Mouse (Mus musculus): ENCODE data around the gene Slc50a1. TPM values are rescaled to one million over a fixed set of nuclear protein-coding genes. Genes with fewer than 3 reads are reported as not detected.
A peak's percentile ranks its signal among the peaks of the same experiment; 100 is the strongest.

The Slc50a1 gene
- polyA plus RNA-seq, 1 experiment from 2014 or later, result 38.4 TPM

DNA sequence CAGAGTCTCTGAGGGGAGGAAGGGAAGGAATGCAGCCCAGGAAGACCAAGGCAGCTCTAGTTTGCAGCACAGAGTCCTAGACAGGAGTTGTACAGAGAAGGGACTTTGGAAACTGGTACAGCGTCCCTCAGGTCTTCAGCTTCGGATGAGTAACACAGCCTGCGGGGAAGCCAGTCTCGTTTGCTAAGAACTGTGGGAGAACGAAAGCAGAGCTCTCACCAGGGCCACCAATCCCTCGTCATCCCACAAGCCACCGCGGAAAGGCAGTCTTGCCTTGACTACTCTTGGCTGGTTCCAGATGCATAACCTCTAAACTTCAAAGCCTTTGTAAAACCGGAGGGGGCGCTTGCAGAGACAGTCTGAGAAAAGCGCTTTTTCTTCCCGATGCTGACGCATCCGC is 29.1 kb upstream of the Slc50a1 start:
- Histone ChIP-seq H3K27me3 (replicated peaks; ENCODE audit: control insufficient read depth, insufficient read depth, low read length) (0 out of 2 replicates have a peak, but pooled peaks cover 2% of the 10 kb centered on the region), H3K4me3 (ENCODE audit: low read depth, low read length) (0 out of 2 replicates have a peak overlapping the region, but pooled peaks have one; percentile 6), H3K4me2 (ENCODE audit: low read length) (peak overlapping the region; percentile 37), H3K27ac (ENCODE audit: low read depth, low read length) (no peak overlapping the region), H3K4me1 (ENCODE audit: control insufficient read depth, insufficient read depth, low read length) (no peaks in the 10 kb centered on the region), H3K36me3 (ENCODE audit: control insufficient read depth, insufficient read depth, low read length) (no peaks in the 10 kb centered on the region), H3K9me3 (replicated peaks; ENCODE audit: control insufficient read depth, low read length) (no peaks in the 10 kb centered on the region), H3K9ac (ENCODE audit: low read length) (peak overlapping the region; percentile 29; the same call in 1 of the 2 replicates)
- WGBS, result 11% methylated on average over 14 of the region's 14 CpGs
- DNase-seq (ENCODE audit: low spot score), result peak; percentile 46
- ATAC-seq, result no peak

DNA sequence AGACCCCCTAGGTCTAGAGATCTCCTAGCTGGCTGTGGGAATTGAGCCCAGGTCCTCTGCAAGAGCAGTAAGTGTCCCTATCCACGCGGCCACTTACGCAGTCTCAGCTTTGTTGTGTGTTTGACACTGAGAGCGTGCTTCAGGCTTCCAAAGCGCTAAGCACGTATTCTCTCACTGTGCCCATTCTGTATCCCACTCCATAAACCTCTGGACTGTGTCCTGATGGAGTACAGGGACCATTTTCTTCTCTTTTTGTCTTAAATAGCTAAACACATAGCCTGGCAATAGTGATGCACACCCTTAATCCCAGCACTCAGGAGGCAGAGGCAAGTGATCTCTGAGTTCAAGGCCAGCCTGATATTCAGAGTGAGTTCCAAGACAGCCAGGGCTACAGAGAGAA is 28.5 kb upstream of the Slc50a1 start:
- Histone ChIP-seq H3K9me3 (replicated peaks; ENCODE audit: control insufficient read depth, low read length) (no peaks in the 10 kb centered on the region), H3K27me3 (replicated peaks; ENCODE audit: control insufficient read depth, insufficient read depth, low read length) (0 out of 2 replicates have a peak, but pooled peaks cover 2% of the 10 kb centered on the region), H3K36me3 (ENCODE audit: control insufficient read depth, insufficient read depth, low read length) (no peaks in the 10 kb centered on the region), H3K27ac (ENCODE audit: low read depth, low read length) (no peak overlapping the region), H3K4me1 (ENCODE audit: control insufficient read depth, insufficient read depth, low read length) (no peaks in the 10 kb centered on the region), H3K9ac (ENCODE audit: low read length) (no peak overlapping the region), H3K4me3 (ENCODE audit: low read depth, low read length) (no peak overlapping the region), H3K4me2 (ENCODE audit: low read length) (no peak overlapping the region)
- 68% methylated on average over 6 of the region's 6 CpGs for WGBS
- ATAC-seq (no peak), DNase-seq (ENCODE audit: low spot score) (no peak)

- Histone ChIP-seq H3K9me3 (replicated peaks; ENCODE audit: control insufficient read depth, low read length) (no peaks in the 10 kb centered on the region), H3K4me3 (ENCODE audit: low read depth, low read length) (no peak overlapping the region), H3K36me3 (ENCODE audit: control insufficient read depth, insufficient read depth, low read length) (no peaks in the 10 kb centered on the region), H3K9ac (ENCODE audit: low read length) (no peak overlapping the region), H3K4me1 (ENCODE audit: control insufficient read depth, insufficient read depth, low read length) (no peaks in the 10 kb centered on the region), H3K27ac (ENCODE audit: low read depth, low read length) (no peak overlapping the region), H3K4me2 (ENCODE audit: low read length) (no peak overlapping the region), H3K27me3 (replicated peaks; ENCODE audit: control insufficient read depth, insufficient read depth, low read length) (0 out of 2 replicates have a peak, but pooled peaks cover 2% of the 10 kb centered on the region)
- DNase-seq (ENCODE audit: low spot score), result peak; percentile 32
- ATAC-seq, result no peak
- WGBS, result 83% methylated on average over 11 of the region's 11 CpGs
These were observed 26.5 kb upstream of the Slc50a1 start for GRCm38 (mm10) chr3:89296761-89297396.

GRCm38 (mm10) chr3:89295685-89296230 is 25.4 kb upstream of the Slc50a1 start:
- no peak overlapping the region for H3K4me2 ChIP-seq (ENCODE audit: low read length)
- no peak overlapping the region for H3K9ac ChIP-seq (ENCODE audit: low read length)
- DNase-seq (ENCODE audit: low spot score), result no peak
- no peaks in the 10 kb centered on the region for H3K4me1 ChIP-seq (ENCODE audit: control insufficient read depth, insufficient read depth, low read length)
- no peak for ATAC-seq
- H3K27me3 ChIP-seq (replicated peaks; ENCODE audit: control insufficient read depth, insufficient read depth, low read length), result 0 out of 2 replicates have a peak, but pooled peaks cover 2% of the 10 kb centered on the region
- H3K27ac ChIP-seq (ENCODE audit: low read depth, low read length), result no peak overlapping the region
- no peaks in the 10 kb centered on the region for H3K9me3 ChIP-seq (replicated peaks; ENCODE audit: control insufficient read depth, low read length)
- H3K4me3 ChIP-seq (ENCODE audit: low read depth, low read length), result no peak overlapping the region
- WGBS, result 82% methylated on average over 8 of the region's 8 CpGs
- H3K36me3 ChIP-seq (ENCODE audit: control insufficient read depth, insufficient read depth, low read length), result no peaks in the 10 kb centered on the region

GRCm38 (mm10) chr3:89294195-89294594 is 23.8 kb upstream of the Slc50a1 start:
- H3K27ac ChIP-seq (ENCODE audit: low read depth, low read length), result no peak overlapping the region
- no peak overlapping the region for H3K9ac ChIP-seq (ENCODE audit: low read length)
- DNase-seq (ENCODE audit: low spot score), result no peak
- no peak for ATAC-seq
- H3K4me2 ChIP-seq (ENCODE audit: low read length), result no peak overlapping the region
- no peaks in the 10 kb centered on the region for H3K36me3 ChIP-seq (ENCODE audit: control insufficient read depth, insufficient read depth, low read length)
- WGBS, result 82% methylated on average over 5 of the region's 5 CpGs
- H3K4me3 ChIP-seq (ENCODE audit: low read depth, low read length), result no peak overlapping the region
- H3K4me1 ChIP-seq (ENCODE audit: control insufficient read depth, insufficient read depth, low read length), result no peaks in the 10 kb centered on the region
- H3K27me3 ChIP-seq (replicated peaks; ENCODE audit: control insufficient read depth, insufficient read depth, low read length), result no peaks in the 10 kb centered on the region
- H3K9me3 ChIP-seq (replicated peaks; ENCODE audit: control insufficient read depth, low read length), result no peaks in the 10 kb centered on the region

DNA sequence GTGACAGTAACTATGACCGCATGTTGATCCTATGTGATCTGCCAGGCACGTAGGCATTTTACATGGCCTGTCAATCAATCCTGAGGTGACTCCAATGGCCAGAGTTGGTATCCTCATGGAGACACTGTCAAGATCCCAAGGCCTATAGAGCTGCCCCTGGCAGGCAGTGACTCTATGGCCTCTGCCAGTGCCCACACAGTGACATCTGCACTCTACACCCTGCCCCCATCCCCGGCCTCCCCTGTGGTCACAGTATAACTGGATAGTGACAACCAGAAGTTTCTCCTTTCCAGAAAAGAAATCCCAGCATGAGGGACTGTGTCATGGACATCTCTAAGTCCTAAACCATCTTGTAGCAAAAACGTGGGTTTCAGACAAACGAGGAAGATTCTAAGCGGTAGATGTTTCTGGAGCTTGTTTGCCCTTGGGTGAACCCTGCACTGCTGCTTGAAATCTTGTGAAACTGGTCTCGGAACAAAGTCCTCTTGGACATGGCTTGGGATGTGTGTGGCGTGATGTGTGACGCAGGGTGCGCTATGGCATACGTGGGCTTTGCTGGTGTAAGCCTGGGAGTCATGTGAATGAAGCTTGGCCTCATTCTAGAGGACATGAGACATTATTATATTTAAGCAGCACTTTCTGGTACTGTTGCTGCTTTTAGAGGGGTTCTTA is 23.0 kb upstream of the Slc50a1 start:
- H3K9me3 ChIP-seq (replicated peaks; ENCODE audit: control insufficient read depth, low read length), result no peaks in the 10 kb centered on the region
- no peak overlapping the region for H3K9ac ChIP-seq (ENCODE audit: low read length)
- no peak overlapping the region for H3K4me3 ChIP-seq (ENCODE audit: low read depth, low read length)
- ATAC-seq (no peak), DNase-seq (ENCODE audit: low spot score) (no peak)
- H3K36me3 ChIP-seq (ENCODE audit: control insufficient read depth, insufficient read depth, low read length), result no peaks in the 10 kb centered on the region
- H3K4me2 ChIP-seq (ENCODE audit: low read length), result no peak overlapping the region
- no peak overlapping the region for H3K27ac ChIP-seq (ENCODE audit: low read depth, low read length)
- WGBS, result 93% methylated on average over 11 of the region's 11 CpGs
- H3K4me1 ChIP-seq (ENCODE audit: control insufficient read depth, insufficient read depth, low read length), result no peaks in the 10 kb centered on the region
- H3K27me3 ChIP-seq (replicated peaks; ENCODE audit: control insufficient read depth, insufficient read depth, low read length), result no peaks in the 10 kb centered on the region

DNA sequence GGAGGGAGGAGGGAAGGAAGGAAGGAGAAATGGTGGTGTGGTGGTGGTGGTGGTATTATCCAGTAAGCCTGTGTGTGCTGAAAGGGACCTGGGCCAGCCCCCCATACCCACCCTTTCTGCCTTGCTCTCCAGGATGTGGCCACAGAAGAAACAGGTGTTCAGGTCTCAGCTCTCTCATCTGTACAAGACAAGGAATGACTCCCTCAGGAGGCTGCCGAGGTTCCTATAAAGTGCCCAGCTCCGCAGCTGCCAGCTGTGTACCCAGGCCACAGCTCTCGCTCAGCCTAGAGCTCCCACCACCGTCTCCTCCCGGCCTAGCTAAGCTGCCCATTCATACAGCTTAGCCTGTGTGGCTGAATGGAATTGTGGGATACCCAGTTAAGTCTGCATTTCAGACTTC is 21.9 kb upstream of the Slc50a1 start:
- Histone ChIP-seq H3K27me3 (replicated peaks; ENCODE audit: control insufficient read depth, insufficient read depth, low read length) (no peaks in the 10 kb centered on the region), H3K4me1 (ENCODE audit: control insufficient read depth, insufficient read depth, low read length) (no peaks in the 10 kb centered on the region), H3K27ac (ENCODE audit: low read depth, low read length) (no peak overlapping the region), H3K9ac (ENCODE audit: low read length) (no peak overlapping the region), H3K36me3 (ENCODE audit: control insufficient read depth, insufficient read depth, low read length) (no peaks in the 10 kb centered on the region), H3K4me3 (ENCODE audit: low read depth, low read length) (no peak overlapping the region), H3K9me3 (replicated peaks; ENCODE audit: control insufficient read depth, low read length) (no peaks in the 10 kb centered on the region), H3K4me2 (ENCODE audit: low read length) (no peak overlapping the region)
- DNase-seq (ENCODE audit: low spot score) (no peak), ATAC-seq (no peak)
- 63% methylated on average over 5 of the region's 5 CpGs for WGBS

DNA sequence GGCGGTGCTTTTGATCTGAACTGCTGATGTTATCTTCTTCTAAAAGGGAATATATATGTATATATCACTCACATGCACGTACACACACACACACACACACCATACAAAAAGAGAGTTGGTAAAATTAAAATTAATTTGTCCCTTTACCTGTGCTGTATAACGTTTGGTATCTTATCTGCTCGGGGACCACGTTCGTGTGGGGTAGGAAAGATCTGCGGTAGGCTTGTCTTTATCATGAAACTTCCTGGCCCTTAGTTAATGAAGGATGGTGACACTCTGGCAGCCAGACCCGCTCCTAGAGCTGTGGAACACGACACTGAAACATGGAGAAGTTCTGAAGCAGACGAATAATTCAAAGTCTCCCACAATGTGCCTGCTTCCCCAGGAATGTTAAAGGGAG is 21.5 kb upstream of the Slc50a1 start:
- no peaks in the 10 kb centered on the region for H3K4me1 ChIP-seq (ENCODE audit: control insufficient read depth, insufficient read depth, low read length)
- H3K4me2 ChIP-seq (ENCODE audit: low read length), result no peak overlapping the region
- no peaks in the 10 kb centered on the region for H3K27me3 ChIP-seq (replicated peaks; ENCODE audit: control insufficient read depth, insufficient read depth, low read length)
- H3K9ac ChIP-seq (ENCODE audit: low read length), result no peak overlapping the region
- no peak for ATAC-seq
- no peak for DNase-seq (ENCODE audit: low spot score)
- no peak overlapping the region for H3K4me3 ChIP-seq (ENCODE audit: low read depth, low read length)
- no peaks in the 10 kb centered on the region for H3K9me3 ChIP-seq (replicated peaks; ENCODE audit: control insufficient read depth, low read length)
- no peak overlapping the region for H3K27ac ChIP-seq (ENCODE audit: low read depth, low read length)
- no peaks in the 10 kb centered on the region for H3K36me3 ChIP-seq (ENCODE audit: control insufficient read depth, insufficient read depth, low read length)
- WGBS, result 84% methylated on average over 10 of the region's 10 CpGs

DNA sequence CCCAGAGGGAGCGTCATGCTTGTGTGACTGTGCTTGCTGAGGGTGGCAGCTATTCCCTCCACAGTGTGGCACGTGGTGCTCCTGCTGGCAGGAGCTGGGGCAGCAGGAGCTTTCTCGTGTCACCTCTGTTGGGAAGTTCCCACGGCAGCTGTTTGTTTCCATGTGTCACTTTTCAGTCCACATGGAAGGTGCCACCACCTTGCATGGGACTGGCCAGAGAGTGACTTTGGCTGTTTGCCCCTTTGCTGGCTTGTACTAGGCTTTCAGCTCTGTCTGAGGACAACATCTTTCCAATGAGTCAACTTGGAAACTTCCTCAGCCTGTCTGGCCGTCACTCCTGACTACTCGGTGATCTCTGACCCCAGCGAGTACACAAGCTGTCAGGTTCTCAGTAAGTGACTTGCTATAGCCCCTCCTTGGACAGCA is 18.1 kb upstream of the Slc50a1 start:
- no peak overlapping the region for H3K9ac ChIP-seq (ENCODE audit: low read length)

More for the DNA sequence above, 18.1 kb upstream of the Slc50a1 start:
- Histone ChIP-seq H3K4me1 (ENCODE audit: control insufficient read depth, insufficient read depth, low read length) (no peaks in the 10 kb centered on the region), H3K4me3 (ENCODE audit: low read depth, low read length) (no peak overlapping the region), H3K27ac (ENCODE audit: low read depth, low read length) (no peak overlapping the region), H3K36me3 (ENCODE audit: control insufficient read depth, insufficient read depth, low read length) (no peaks in the 10 kb centered on the region), H3K4me2 (ENCODE audit: low read length) (no peak overlapping the region), H3K27me3 (replicated peaks; ENCODE audit: control insufficient read depth, insufficient read depth, low read length) (no peaks in the 10 kb centered on the region), H3K9me3 (replicated peaks; ENCODE audit: control insufficient read depth, low read length) (no peaks in the 10 kb centered on the region)
- DNase-seq (ENCODE audit: low spot score) (no peak), ATAC-seq (no peak)
- 63% methylated on average over 7 of the region's 7 CpGs for WGBS

All from forebrain, embryonic 14.5 days (tissue).